In the genomic region with DNA sequence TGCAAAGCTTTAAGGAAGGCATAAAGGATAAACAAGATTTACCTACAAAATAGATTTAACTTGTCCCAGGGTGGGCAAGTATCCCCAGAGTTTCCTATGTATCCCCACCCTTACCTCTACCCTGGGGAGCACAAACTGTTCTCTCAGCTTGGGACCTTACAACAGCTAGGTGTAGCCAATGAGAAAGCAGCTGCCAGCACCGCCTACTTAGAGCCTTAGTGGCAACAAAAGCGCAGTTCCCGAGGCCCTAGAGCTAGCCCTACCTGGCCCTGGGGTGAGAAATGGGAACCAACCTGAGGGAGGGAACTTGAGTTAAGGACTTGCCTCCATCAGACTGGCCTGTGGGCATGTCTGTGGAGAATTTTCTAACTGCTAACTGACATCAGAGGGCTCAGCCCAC, we compare ENCODE assay signal across 24 mouse cellular contexts. TPM values are rescaled to one million over a fixed set of nuclear protein-coding genes. Genes with fewer than 3 reads are reported as not detected.
DNase-seq lines count a peak whose midpoint lies in the region; ATAC-seq and TF ChIP-seq lines count a peak whose summit lies in the region.
"Had no signal": no experiment of that assay in that cellular context is flagged by ENCODE, and none has a peak within 500 bp of the region (broad histone marks: within the 10 kb centered on the region; RNA-seq: fewer than 3 reads in every experiment).

No protein-coding gene starts in this region.

- intact Hi-C loops in heart, adult 2 months (cut with DNase I): loop anchor here (5.0 kb wide), 1 partner anchor 35 kb away; no protein-coding TSS in a partner anchor

- H3K79me2 ChIP-seq in heart, adult 2 months (replicated peaks; ENCODE audit: control insufficient read depth, insufficient read depth, low read length): peaks cover 12% of the 10 kb centered on the region

- ATAC-seq in liver, embryonic 11.5 days (replicated peaks; ENCODE audit: low FRiP score): 0 out of 2 replicates have a peak, but pooled peaks have one; percentile 16
- ATAC-seq in lung, postnatal 0 days: peak; percentile 32; the same call in 1 of the 2 replicates
- ATAC-seq in erythroid progenitor cell, adult 5-6 weeks (replicated peaks; ENCODE audit: low FRiP score, poor library complexity, severe bottlenecking): 0 out of 2 replicates have a peak, but pooled peaks have one; percentile 26
- ATAC-seq: forebrain, embryonic 15.5 days; hindbrain, embryonic 16.5 days; Patski had no signal

- TF ChIP-seq POLR2A in heart, adult 2 months (IDR thresholded peaks at IDR 0.05; ENCODE audit: insufficient read depth, low read depth, low read length): no peak

- TF ChIP-seq EP300 in heart, adult 2 months (IDR thresholded peaks at IDR 0.05; ENCODE audit: insufficient read depth, low read depth, low read length): no peak
- TF ChIP-seq EP300 in lung, postnatal 0 days (IDR thresholded peaks at IDR 0.05): no peak

- no peak for TF ChIP-seq CTCF in heart, adult 2 months (IDR thresholded peaks at IDR 0.05)
- TF ChIP-seq CTCF in lung, postnatal 0 days (IDR thresholded peaks at IDR 0.05): no peak

- no peaks in the 10 kb centered on the region for H3K9me3 ChIP-seq in liver, embryonic 11.5 days (ENCODE audit: control insufficient read depth, low read length)
- H3K9me3 ChIP-seq in lung, postnatal 0 days (ENCODE audit: low read length): no peaks in the 10 kb centered on the region
- H3K9me3 ChIP-seq: embryonic facial prominence, embryonic 12.5 days; embryonic facial prominence, embryonic 15.5 days; forebrain, embryonic 12.5 days; forebrain, embryonic 15.5 days; G1E; hindbrain, embryonic 10.5 days; hindbrain, embryonic 13.5 days had no signal

- H3K27me3 ChIP-seq in heart, adult 2 months (ENCODE audit: control insufficient read depth, insufficient read depth, low read length): no peaks in the 10 kb centered on the region
- no peaks in the 10 kb centered on the region for H3K27me3 ChIP-seq in liver, embryonic 11.5 days (replicated peaks; ENCODE audit: control insufficient read depth, insufficient read depth, low read length)
- H3K27me3 ChIP-seq in lung, postnatal 0 days (replicated peaks; ENCODE audit: insufficient read depth, low read length): no peaks in the 10 kb centered on the region
- H3K27me3 ChIP-seq: CH12.LX; embryonic facial prominence, embryonic 12.5 days; embryonic facial prominence, embryonic 15.5 days; forebrain, embryonic 12.5 days; forebrain, embryonic 15.5 days; hindbrain, embryonic 13.5 days; Patski had no signal

- peaks cover 7% of the 10 kb centered on the region for H3K36me3 ChIP-seq in heart, adult 2 months (ENCODE audit: control insufficient read depth, insufficient read depth, low read length)
- 0 out of 2 replicates have a peak, but pooled peaks cover 3% of the 10 kb centered on the region for H3K36me3 ChIP-seq in liver, embryonic 11.5 days (ENCODE audit: control insufficient read depth, insufficient read depth, low read length)
- no peaks in the 10 kb centered on the region for H3K36me3 ChIP-seq in lung, postnatal 0 days (ENCODE audit: insufficient read depth, low read length)
- H3K36me3 ChIP-seq: embryonic facial prominence, embryonic 15.5 days; forebrain, embryonic 15.5 days had no signal

- DNase-seq in heart, adult 11 months: peak; percentile 92
- no peak for DNase-seq in heart, adult 2 months
- DNase-seq in liver, embryonic 11.5 days (ENCODE audit: low spot score): no peak
- no peak for DNase-seq in liver
- no peak for DNase-seq in lung, postnatal 0 days (ENCODE audit: low spot score)
- DNase-seq in lung, postnatal 14 days: no peak
- DNase-seq: adrenal gland, adult 2 months; adrenal gland, postnatal 14 days; B cell, adult 2 months; cerebellum, adult 11 months; cerebellum, adult 9-11 months; gastrocnemius, postnatal 14 days had no signal

- 78% methylated on average over 3 of the region's 3 CpGs for WGBS in heart, adult 2 months
- WGBS in liver, embryonic 11.5 days: 64% methylated on average over 3 of the region's 3 CpGs
- WGBS in lung, postnatal 0 days: 87% methylated on average over 3 of the region's 3 CpGs

- no peak overlapping the region for H3K4me2 ChIP-seq in liver, embryonic 11.5 days
- no peak overlapping the region for H3K4me2 ChIP-seq in lung, postnatal 0 days (replicated peaks; ENCODE audit: low read depth, low read length)
- H3K4me2 ChIP-seq: embryonic facial prominence, embryonic 12.5 days; embryonic facial prominence, embryonic 15.5 days; forebrain, embryonic 12.5 days; forebrain, embryonic 15.5 days; heart, embryonic 11.5 days; hindbrain, embryonic 13.5 days had no signal

- no peak overlapping the region for H3K4me3 ChIP-seq in heart, adult 2 months
- H3K4me3 ChIP-seq in liver, embryonic 11.5 days (ENCODE audit: low read depth, low read length): no peak overlapping the region
- H3K4me3 ChIP-seq in lung, postnatal 0 days (ENCODE audit: low read depth, low read length): no peak overlapping the region
- H3K4me3 ChIP-seq: embryonic facial prominence, embryonic 12.5 days; embryonic facial prominence, embryonic 15.5 days; forebrain, embryonic 12.5 days; forebrain, embryonic 15.5 days; hindbrain, embryonic 10.5 days; hindbrain, embryonic 13.5 days had no signal

- H3K9ac ChIP-seq in heart, adult 2 months (ENCODE audit: low read depth, low read length): no peak overlapping the region
- no peak overlapping the region; the same call in 1 of the 2 replicates for H3K9ac ChIP-seq in liver, embryonic 11.5 days (ENCODE audit: low read depth, low read length)
- no peak overlapping the region for H3K9ac ChIP-seq in lung, postnatal 0 days (replicated peaks; ENCODE audit: low read depth)
- H3K9ac ChIP-seq: embryonic facial prominence, embryonic 12.5 days; embryonic facial prominence, embryonic 15.5 days; forebrain, embryonic 12.5 days; forebrain, embryonic 15.5 days; hindbrain, embryonic 13.5 days had no signal

- H3K27ac ChIP-seq in heart, adult 2 months: no peak overlapping the region
- H3K27ac ChIP-seq in liver, embryonic 11.5 days (ENCODE audit: low read depth, low read length): no peak overlapping the region
- H3K27ac ChIP-seq in lung, postnatal 0 days (ENCODE audit: low read length): no peak overlapping the region
- H3K27ac ChIP-seq: embryonic facial prominence, embryonic 12.5 days; embryonic facial prominence, embryonic 15.5 days; forebrain, embryonic 12.5 days; forebrain, embryonic 15.5 days; hindbrain, embryonic 10.5 days; hindbrain, embryonic 13.5 days had no signal

- H3K4me1 ChIP-seq in heart, adult 2 months (ENCODE audit: control insufficient read depth, insufficient read depth, low read length): peaks cover 14% of the 10 kb centered on the region
- H3K4me1 ChIP-seq in liver, embryonic 11.5 days (replicated peaks; ENCODE audit: control insufficient read depth, insufficient read depth, low read length): peaks cover 24% of the 10 kb centered on the region
- H3K4me1 ChIP-seq in lung, postnatal 0 days (ENCODE audit: insufficient read depth, low read depth, low read length): peaks cover 4% of the 10 kb centered on the region; the same call in 1 of the 2 replicates

RNA-seq across cellular contexts. Expression of gene Yaf2, which starts 9.5 kb away (rescaled TPM):
- 10 to 100 TPM; 17.8 to 21.4 TPM for total RNA-seq in heart, adult 2 months (2021)
- 22.0 and 35.9 TPM in 2 replicates for polyA plus RNA-seq in heart, adult 2 months (2012; rRNA removed)
- 75.1 and 78.7 TPM in 2 replicates for polyA plus RNA-seq in liver, embryonic 11.5 days (2014; fragmentation: Nextera tagmentation; extraction: Ambion mirVana)
- 58.2 and 60.4 TPM in 2 replicates for polyA plus RNA-seq in lung, postnatal 0 days (2015; fragmentation: Nextera tagmentation; extraction: Ambion mirVana)
- total RNA-seq in erythroid progenitor cell, adult 5-6 weeks (2015; ENCODE audit: low replicate concordance): 29.9 and 61.6 TPM in 2 replicates
- 29.9 and 31.2 TPM in 2 replicates for total RNA-seq in erythroid progenitor cell, adult 5-6 weeks (2017; ENCODE audit: low replicate concordance)

RNA-seq across cellular contexts. Expression of gene Gxylt1, which starts 52.3 kb away (rescaled TPM):
- total RNA-seq in heart, adult 2 months (2021): 10 to 100 TPM; 10.3 to 10.4 TPM
- polyA plus RNA-seq in heart, adult 2 months (2012; rRNA removed): 2.7 and 4.1 TPM in 2 replicates
- 10.4 and 10.7 TPM in 2 replicates for polyA plus RNA-seq in liver, embryonic 11.5 days (2014; fragmentation: Nextera tagmentation; extraction: Ambion mirVana)
- 6.9 and 7.3 TPM in 2 replicates for polyA plus RNA-seq in lung, postnatal 0 days (2015; fragmentation: Nextera tagmentation; extraction: Ambion mirVana)
- 8.6 and 13.4 TPM in 2 replicates for total RNA-seq in erythroid progenitor cell, adult 5-6 weeks (2015; ENCODE audit: low replicate concordance)
- 15.2 and 23.7 TPM in 2 replicates for total RNA-seq in erythroid progenitor cell, adult 5-6 weeks (2017; ENCODE audit: low replicate concordance)
